Mouse (Mus musculus) liver, postnatal 0 days (tissue): ENCODE data around the gene Gtf2h3. TPM values are rescaled to one million over a fixed set of nuclear protein-coding genes. Genes with fewer than 3 reads are reported as not detected.

Experiments used
- ATAC-seq: fragments of 200-750 bp; cut with Nextera tagmentation; 2 replicates; pipeline ENCODE4 v1.8.0; 2017; ENCODE audit warnings: mild to moderate bottlenecking, moderate library complexity
- DNase-seq: peaks from one replicate; pipeline ENCODE4 v3.0.0-alpha.2; 2016
- H3K27ac ChIP-seq: fragments of 300-500 bp; sonication (generic); 2 replicates; pipeline ENCODE4 v1.5.1; 2014; ENCODE audit warnings: antibody characterized with exemption, moderate library complexity, mild to moderate bottlenecking, low read depth
- H3K27me3 ChIP-seq: fragments of 300-500 bp; sonication (generic); 2 replicates; pipeline ENCODE4 v1.6.1; 2014; ENCODE audit warnings: low read length, control low read depth, mixed read lengths; ENCODE audit not compliant: insufficient read depth
- H3K36me3 ChIP-seq: fragments of 300-500 bp; sonication (generic); replicated peaks from 2 replicates; pipeline ENCODE4 v1.6.1; 2014; ENCODE audit warnings: mild to moderate bottlenecking, control low read depth, low read length, moderate library complexity, mixed read lengths; ENCODE audit not compliant: insufficient read depth
- H3K4me1 ChIP-seq: fragments of 300-500 bp; sonication (generic); 2 replicates; pipeline ENCODE4 v1.6.1; 2014; ENCODE audit warnings: antibody characterized with exemption, mild to moderate bottlenecking, control low read depth; ENCODE audit not compliant: insufficient read depth
- H3K4me2 ChIP-seq: fragments of 300-500 bp; sonication (generic); 2 replicates; pipeline ENCODE4 v1.6.1; 2014; ENCODE audit warnings: low read depth, mild to moderate bottlenecking, low read length, moderate library complexity, mixed read lengths
- H3K4me3 ChIP-seq: fragments of 300-500 bp; sonication (generic); 2 replicates; pipeline ENCODE4 v1.5.1; 2014; ENCODE audit warnings: low read depth, low read length
- H3K9ac ChIP-seq: fragments of 300-500 bp; sonication (generic); replicated peaks from 2 replicates; pipeline ENCODE4 v1.6.1; 2014; ENCODE audit warnings: mild to moderate bottlenecking, moderate library complexity
- H3K9me3 ChIP-seq: fragments of 300-500 bp; sonication (generic); 2 replicates; pipeline ENCODE4 v1.6.1; 2016; ENCODE audit warnings: mild to moderate bottlenecking, control low read depth, low read length, mixed read lengths
- CTCF ChIP-seq: sonication (generic); IDR thresholded peaks from 2 replicates; pipeline ENCODE4 v1.5.1; 2016; ENCODE audit warnings: antibody characterized with exemption, low read depth
- EP300 ChIP-seq: IDR thresholded peaks from 2 replicates; pipeline ENCODE4 v1.6.1; 2016; ENCODE audit warnings: antibody characterized with exemption, low read depth, mild to moderate bottlenecking
- whole genome bisulfite sequencing: fragments of 180-500 bp; shearing (Covaris S2); extraction: QIAGEN DNeasy Blood & Tissue Kit; methylation state at CpG from one replicate; pipeline ENCODE4 v1.1.7; 2014; ENCODE audit not compliant: insufficient replicate concordance; 5-methylcytosine and 5-hydroxymethylcytosine counted together
- polyA plus RNA-seq: library from polyadenylated mRNA; unstranded; fragments of >200 nt; fragmentation: Nextera tagmentation; extraction: Ambion mirVana; gene quantifications from 2 replicates; pipeline ENCODE4 v1.2.1, GENCODE M21; 2015

The Gtf2h3 gene
- polyA plus RNA-seq, 1 experiment from 2014 or later = 14.7 TPM

GRCm38 (mm10) chr5:124614709-124615108 is 35.8 kb downstream of the Gtf2h3 start:
- no peaks in the 10 kb centered on the region for H3K9me3 ChIP-seq
- ATAC-seq (peak; percentile 36; the same call in 1 of the 2 replicates), DNase-seq (no peak)
- H3K27ac ChIP-seq = no peak overlapping the region
- TF ChIP-seq EP300 (no peak), CTCF (no peak)
- H3K9ac ChIP-seq = no peak overlapping the region
- no peaks in the 10 kb centered on the region for H3K4me1 ChIP-seq
- no peak overlapping the region for H3K4me2 ChIP-seq
- no peaks in the 10 kb centered on the region for H3K27me3 ChIP-seq
- H3K4me3 ChIP-seq = no peak overlapping the region
- 45% methylated on average over 11 of the region's 11 CpGs for WGBS
- H3K36me3 ChIP-seq = no peaks in the 10 kb centered on the region

DNA sequence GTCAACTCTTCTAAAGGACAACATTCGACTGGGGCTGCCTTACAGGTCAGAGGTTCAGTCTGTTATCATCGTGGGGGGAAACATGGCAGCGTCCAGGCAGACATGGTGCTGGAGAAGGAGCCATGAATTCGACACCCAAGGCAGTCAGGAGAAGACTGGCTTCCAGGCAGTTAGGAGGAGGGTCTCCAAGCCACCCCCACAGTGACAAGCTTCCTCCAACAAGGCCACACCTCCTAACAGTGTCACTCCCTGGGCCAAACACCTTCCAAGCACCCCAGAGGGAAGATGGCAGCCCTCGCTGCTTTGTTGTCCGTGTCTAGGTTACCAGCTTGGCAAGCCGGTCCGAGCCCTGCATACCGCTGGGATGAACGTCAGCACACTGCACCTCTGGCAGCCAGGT is 39.8 kb downstream of the Gtf2h3 start:
- Histone ChIP-seq H3K4me2 (no peak overlapping the region), H3K36me3 (no peaks in the 10 kb centered on the region), H3K4me3 (no peak overlapping the region), H3K4me1 (no peaks in the 10 kb centered on the region), H3K27me3 (no peaks in the 10 kb centered on the region), H3K27ac (no peak overlapping the region), H3K9ac (no peak overlapping the region), H3K9me3 (no peaks in the 10 kb centered on the region)
- ATAC-seq = no peak
- no peak for DNase-seq
- WGBS = 74% methylated on average over 10 of the region's 10 CpGs
- TF ChIP-seq CTCF (no peak), EP300 (no peak)

DNA sequence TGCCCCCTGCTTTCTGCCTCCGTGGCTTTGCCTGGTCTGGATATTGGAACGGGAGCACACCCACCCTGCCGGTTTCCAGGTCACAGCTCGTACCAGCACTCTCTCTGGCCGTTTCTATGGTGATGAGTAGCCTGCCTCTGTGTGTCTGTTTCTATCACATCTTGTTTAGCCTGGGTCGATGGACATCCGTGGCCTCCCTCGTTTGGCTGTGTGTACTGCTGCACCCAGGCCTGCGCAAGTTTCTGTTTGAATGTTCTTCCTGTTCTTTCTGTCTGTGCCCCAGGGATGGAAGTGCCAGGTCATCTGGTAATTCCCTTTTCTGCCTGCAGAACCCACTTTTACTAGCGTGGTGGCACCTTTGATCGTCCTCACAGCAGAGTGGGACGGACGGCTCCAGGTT is 42.4 kb downstream of the Gtf2h3 start:
- WGBS = 62% methylated on average over 13 of the region's 13 CpGs

GRCm38 (mm10) chr5:124622890-124623289 is 44.0 kb downstream of the Gtf2h3 start:
- no peaks in the 10 kb centered on the region for H3K36me3 ChIP-seq
- 0 out of 2 replicates have a peak overlapping the region, but pooled peaks have one; percentile 39 for H3K27ac ChIP-seq
- H3K4me1 ChIP-seq = peaks cover under 1% of the 10 kb centered on the region
- no peak for TF ChIP-seq CTCF
- TF ChIP-seq EP300 = no peak
- DNase-seq (no peak), ATAC-seq (peak; percentile 59)
- no peaks in the 10 kb centered on the region for H3K27me3 ChIP-seq
- no peak overlapping the region for H3K9ac ChIP-seq
- H3K9me3 ChIP-seq = no peaks in the 10 kb centered on the region
- no peak overlapping the region for H3K4me2 ChIP-seq
- H3K4me3 ChIP-seq = no peak overlapping the region
- 60% methylated on average over 15 of the region's 15 CpGs for WGBS

More for the DNA sequence above, 42.4 kb downstream of the Gtf2h3 start:
- no peak; the same call in 1 of the 2 replicates for ATAC-seq
- Histone ChIP-seq H3K36me3 (no peaks in the 10 kb centered on the region), H3K27ac (no peak overlapping the region), H3K27me3 (no peaks in the 10 kb centered on the region), H3K4me2 (no peak overlapping the region), H3K9ac (no peak overlapping the region), H3K4me1 (no peaks in the 10 kb centered on the region), H3K9me3 (no peaks in the 10 kb centered on the region), H3K4me3 (no peak overlapping the region)
- TF ChIP-seq CTCF (no peak), EP300 (no peak)
- no peak for DNase-seq

DNA sequence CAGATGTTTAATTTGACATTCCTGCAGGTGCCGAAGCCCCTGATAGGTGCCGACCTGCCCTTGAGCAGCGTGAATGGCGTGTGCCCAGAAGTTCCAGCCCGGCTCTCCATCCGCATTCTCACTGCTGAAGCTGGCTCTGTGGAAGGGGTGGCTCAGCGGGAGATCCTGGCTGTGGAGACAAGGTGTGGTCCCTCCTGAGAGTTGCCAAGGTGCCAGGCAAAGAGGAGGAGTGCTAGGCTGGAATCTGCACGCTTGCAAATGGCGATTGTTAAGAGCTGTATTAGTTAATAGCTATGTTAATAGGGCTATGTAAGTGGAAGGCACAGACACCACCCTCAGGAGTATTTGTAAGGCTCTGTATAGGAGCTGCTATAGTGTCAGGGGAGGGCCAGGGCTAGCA is 45.4 kb downstream of the Gtf2h3 start:
- TF ChIP-seq EP300 = no peak
- TF ChIP-seq CTCF = no peak
- H3K9me3 ChIP-seq = no peaks in the 10 kb centered on the region
- 90% methylated on average over 9 of the region's 9 CpGs for WGBS
- no peak overlapping the region for H3K9ac ChIP-seq
- DNase-seq (no peak), ATAC-seq (no peak)
- H3K27me3 ChIP-seq = no peaks in the 10 kb centered on the region
- H3K4me1 ChIP-seq = peaks cover 7% of the 10 kb centered on the region
- H3K4me2 ChIP-seq = no peak overlapping the region
- no peak overlapping the region for H3K4me3 ChIP-seq
- no peaks in the 10 kb centered on the region for H3K36me3 ChIP-seq
- no peak overlapping the region for H3K27ac ChIP-seq

DNA sequence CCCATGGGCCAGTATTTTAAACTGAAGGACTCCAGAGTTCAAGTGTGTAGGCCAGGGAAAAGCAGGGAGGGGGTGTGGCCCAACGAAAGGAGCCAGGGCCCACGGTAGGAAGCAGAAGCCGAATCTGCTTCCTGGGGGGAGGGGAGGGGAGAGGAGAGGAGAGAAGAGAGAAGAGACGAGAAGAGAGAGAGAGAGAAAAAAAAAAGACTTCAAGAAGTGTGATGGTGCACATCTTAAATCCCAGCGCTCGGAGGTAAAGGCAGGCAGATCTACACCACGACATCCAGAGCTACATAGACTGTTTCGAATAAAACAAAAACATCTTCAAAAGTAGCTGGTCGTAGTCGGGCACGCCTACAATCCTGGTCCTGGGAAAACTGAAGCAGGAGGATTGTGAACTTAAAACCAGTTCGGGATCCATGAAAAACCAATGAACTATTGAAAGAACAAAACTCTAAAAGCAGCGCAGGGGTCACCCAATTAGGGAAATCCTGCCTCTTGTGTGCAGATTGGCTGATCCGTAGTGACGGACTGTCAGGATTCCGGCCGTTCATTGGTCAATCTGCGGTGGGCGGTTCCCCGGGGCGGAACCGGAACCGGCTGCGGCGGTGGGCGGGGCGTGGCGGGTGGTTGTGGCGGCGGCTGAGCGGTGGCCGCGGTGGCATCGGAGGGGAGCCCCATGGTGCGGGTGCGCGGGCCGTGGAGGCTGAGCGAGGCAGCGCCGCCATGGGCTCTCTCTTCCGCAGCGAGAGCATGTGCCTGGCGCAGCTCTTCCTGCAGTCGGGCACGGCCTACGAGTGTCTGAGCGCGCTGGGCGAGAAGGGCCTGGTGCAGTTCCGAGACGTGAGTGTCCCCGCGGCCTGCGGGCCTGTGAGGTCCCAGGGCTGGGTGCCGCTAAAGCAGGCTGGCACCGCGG is 49.8 kb downstream of the Gtf2h3 start, which contains the start of gene Atp6v0a2:
Atp6v0a2 (plus strand) TSS at position 129 of the 916 bp plus-strand sequence.
- Histone ChIP-seq H3K4me3 (peak within 1 kb of the TSS; percentile 88), H3K4me2 (peak within 1 kb of the TSS; percentile 84), H3K27ac (peak within 1 kb of the TSS; percentile 91), H3K9ac (peak within 1 kb of the TSS; percentile 87), H3K9me3 (no peaks in the 10 kb centered on the region), H3K36me3 (no peaks in the 10 kb centered on the region), H3K4me1 (peaks cover 19% of the 10 kb centered on the region), H3K27me3 (no peaks in the 10 kb centered on the region)
- ATAC-seq (peak; percentile 98), DNase-seq (peak; percentile 98)
- TF ChIP-seq EP300 (peak; percentile 32; the same call in 1 of the 2 replicates), CTCF (no peak)
- WGBS = under 1% methylated on average over 53 of the region's 58 CpGs
